14 mouse cellular contexts compared by ENCODE assay signal in genomic region chr10:23704048-23704447, GRCm38 (mm10).
"Had no signal": no experiment of that assay in that cellular context is flagged by ENCODE, and none has a peak within 500 bp of the region (broad histone marks: within the 10 kb centered on the region; RNA-seq: fewer than 3 reads in every experiment).

No protein-coding gene starts in this region.

- H3K9ac ChIP-seq: limb, embryonic 15.5 days; liver, embryonic 12.5 days; lung, embryonic 14.5 days; midbrain, embryonic 15.5 days; neural tube, embryonic 12.5 days; stomach, embryonic 15.5 days had no signal

- H3K4me2 ChIP-seq: limb, embryonic 15.5 days; liver, embryonic 12.5 days; lung, embryonic 14.5 days; midbrain, embryonic 11.5 days; midbrain, embryonic 15.5 days; neural tube, embryonic 12.5 days; stomach, embryonic 15.5 days had no signal

- H3K36me3 ChIP-seq: limb, embryonic 15.5 days; liver, embryonic 12.5 days; midbrain, embryonic 15.5 days; neural tube, embryonic 12.5 days; stomach, embryonic 15.5 days had no signal

- H3K4me1 ChIP-seq: limb, embryonic 15.5 days; liver, embryonic 12.5 days; megakaryocyte, embryonic 14.5 days; midbrain, embryonic 15.5 days; neural tube, embryonic 12.5 days; stomach, embryonic 15.5 days had no signal

- H3K4me3 ChIP-seq: limb, embryonic 15.5 days; liver, embryonic 12.5 days; megakaryocyte, embryonic 14.5 days; midbrain, embryonic 15.5 days; neural tube, embryonic 12.5 days; stomach, embryonic 15.5 days had no signal

- ATAC-seq: intestine, postnatal 0 days; liver, embryonic 12.5 days; midbrain, embryonic 15.5 days had no signal

- DNase-seq: kidney, adult 8-10 months; kidney, postnatal 36 days; lung, embryonic 14.5 days; lung, postnatal 10 days had no signal

- H3K27ac ChIP-seq: kidney, postnatal 0 days; limb, embryonic 15.5 days; liver, embryonic 12.5 days; macrophage; midbrain, embryonic 15.5 days; neural tube, embryonic 12.5 days; stomach, embryonic 15.5 days had no signal

- H3K27me3 ChIP-seq: limb, embryonic 15.5 days; liver, embryonic 12.5 days; megakaryocyte, embryonic 14.5 days; midbrain, embryonic 15.5 days; neural tube, embryonic 12.5 days; stomach, embryonic 15.5 days had no signal

- H3K9me3 ChIP-seq: limb, embryonic 15.5 days; liver, embryonic 12.5 days; midbrain, embryonic 15.5 days; neural tube, embryonic 12.5 days; stomach, embryonic 15.5 days had no signal
